Comparison of ENCODE assay signal across 20 mouse cellular contexts in the genomic region with DNA sequence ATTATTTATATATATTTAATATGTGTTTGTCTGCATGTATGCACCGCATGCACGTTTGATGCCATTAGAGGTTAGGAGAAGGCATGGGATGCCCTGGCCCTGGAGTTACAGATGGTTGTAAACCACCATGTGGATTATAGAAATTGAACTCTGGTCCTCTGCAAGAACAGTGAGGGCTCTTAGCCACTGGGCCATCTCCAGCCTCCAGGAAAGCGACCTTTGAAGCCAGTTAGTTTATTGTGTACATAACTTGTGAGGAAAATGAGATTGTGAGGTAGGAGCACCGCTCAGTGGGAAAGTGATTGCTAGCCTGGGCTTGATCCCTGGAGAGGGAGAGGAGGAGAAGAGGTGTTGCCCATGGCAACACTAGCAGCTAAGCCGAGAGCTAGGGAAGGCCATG. TPM values are rescaled to one million over a fixed set of nuclear protein-coding genes. Genes with fewer than 3 reads are reported as not detected.
"Had no signal": no experiment of that assay in that cellular context is flagged by ENCODE, and none has a peak within 500 bp of the region (broad histone marks: within the 10 kb centered on the region; RNA-seq: fewer than 3 reads in every experiment).

No protein-coding gene starts in this region.

- H3K27ac ChIP-seq: lung, embryonic 15.5 days; macrophage; midbrain, embryonic 13.5 days; midbrain, embryonic 15.5 days; neural tube, embryonic 12.5 days had no signal

- H3K4me3 ChIP-seq: lung, embryonic 15.5 days; megakaryocyte, embryonic 14.5 days; midbrain, embryonic 13.5 days; midbrain, embryonic 15.5 days; neural tube, embryonic 12.5 days had no signal

- H3K27me3 ChIP-seq: lung, embryonic 15.5 days; megakaryocyte, embryonic 14.5 days; midbrain, embryonic 13.5 days; midbrain, embryonic 15.5 days; neural tube, embryonic 12.5 days had no signal

- DNase-seq: liver, postnatal 0 days; lung, adult 2 months; lung, postnatal 14 days; lung, postnatal 36 days; retina, postnatal 1 day; right cerebral cortex, adult 18-20 months; right cerebral cortex, postnatal 25 days; right cerebral cortex, postnatal 4 days; spleen, adult 18-20 months; thymus, adult 18-20 months; thymus, postnatal 14 days; thymus, postnatal 36 days had no signal

- H3K9me3 ChIP-seq: lung, embryonic 15.5 days; megakaryocyte, embryonic 14.5 days; midbrain, embryonic 13.5 days; midbrain, embryonic 15.5 days; neural tube, embryonic 12.5 days had no signal

- H3K4me1 ChIP-seq: lung, embryonic 15.5 days; midbrain, embryonic 13.5 days; midbrain, embryonic 15.5 days; neural tube, embryonic 12.5 days had no signal

- H3K36me3 ChIP-seq: midbrain, embryonic 15.5 days had no signal

- H3K4me2 ChIP-seq: lung, embryonic 15.5 days; midbrain, embryonic 11.5 days; midbrain, embryonic 13.5 days; midbrain, embryonic 15.5 days; neural tube, embryonic 12.5 days had no signal

- ATAC-seq: liver, postnatal 0 days; lung, postnatal 0 days had no signal

- H3K9ac ChIP-seq: liver, postnatal 0 days; lung, embryonic 15.5 days; midbrain, embryonic 13.5 days; midbrain, embryonic 15.5 days; neural tube, embryonic 12.5 days had no signal

RNA-seq across cellular contexts. Expression of a gene that starts 25.8 kb away (rescaled TPM):
- polyA plus RNA-seq: macrophage had no signal
